Mouse (Mus musculus) adrenal gland, adult (tissue): ENCODE measurements at regions not wholly inside any gene's neighbourhood (a gene's known extent, or its start where the extent isn't known, plus 50 kb on each side); places are given as distances from the start of the nearest gene placed in this dataset.

Experiments
- DNase-seq, 2 experiments: peaks; one replicate each; pipeline ENCODE4 v3.0.0; 2022 to 2023; ENCODE audit warnings: low spot score in 1 of 2; ENCODE audit not compliant: inconsistent age in 2 of 2

GRCm38 (mm10) chr4:110121447-110121846 lies 143.6 kb downstream of the Dmrta2 start:
- no peak for DNase-seq

DNA sequence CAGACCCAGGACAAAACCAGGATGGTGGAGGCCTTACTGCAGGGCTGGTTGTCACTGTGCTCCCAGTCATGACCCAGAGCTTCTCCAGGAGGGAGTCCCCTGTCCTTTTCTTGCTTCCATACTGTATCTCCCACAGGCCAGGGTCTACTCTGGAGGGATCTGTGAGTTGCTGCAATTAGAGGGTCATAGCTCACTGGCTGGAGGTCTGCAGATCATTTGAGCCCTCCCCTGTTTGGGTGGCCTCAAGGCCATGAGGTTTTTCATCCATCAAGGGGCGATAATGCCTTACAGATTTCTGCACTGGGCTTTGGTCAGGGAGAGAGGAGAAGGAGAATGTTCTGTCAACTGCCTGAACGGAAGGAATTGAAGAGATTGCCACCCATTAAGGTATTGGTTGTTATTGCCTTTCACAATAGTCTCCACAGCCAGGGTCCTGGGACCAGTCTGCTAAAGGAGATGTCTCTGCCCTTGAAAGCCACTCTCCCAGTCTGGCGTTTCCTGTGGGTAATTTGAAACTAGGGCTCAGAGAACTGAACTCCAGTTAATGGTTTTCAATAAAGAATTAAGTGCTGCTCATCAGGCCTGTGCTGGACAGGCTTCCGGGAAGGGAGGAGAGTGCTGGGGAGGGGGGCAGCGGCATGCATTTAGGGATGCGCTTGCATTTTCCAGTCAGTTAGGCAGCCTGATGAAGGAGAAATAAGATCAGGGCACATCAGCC lies 147.4 kb downstream of the Dmrta2 start:
- DNase-seq = no peak

DNA sequence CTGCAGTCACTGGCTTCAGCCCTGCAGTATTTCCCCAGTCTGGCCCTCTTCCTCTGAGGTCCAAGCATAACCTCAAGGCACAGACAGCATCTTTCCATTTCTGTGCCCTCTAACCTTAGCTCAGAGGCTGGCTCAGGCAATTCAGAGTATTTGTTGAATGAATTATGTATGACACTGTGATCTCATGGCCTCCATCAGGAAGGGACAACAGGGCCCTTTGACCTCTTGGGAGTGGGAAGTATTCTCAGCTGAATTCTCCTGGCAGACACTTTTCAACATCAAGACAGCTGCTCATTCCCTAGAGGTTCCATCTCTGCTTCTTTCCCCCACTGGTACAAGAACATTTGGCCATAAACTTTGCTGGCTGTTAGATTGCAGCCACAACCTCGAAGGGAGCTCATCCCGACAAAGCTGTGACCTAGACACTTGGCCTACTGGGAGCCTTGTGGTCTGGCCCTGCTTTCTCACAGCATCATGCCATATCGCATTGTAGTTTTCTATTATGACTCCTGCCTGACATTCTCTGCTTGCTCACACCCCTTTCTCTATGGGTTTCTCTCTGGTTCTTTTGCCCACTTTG lies 150.2 kb downstream of the Dmrta2 start:
- no peak for DNase-seq

GRCm38 (mm10) chr4:110128918-110129317 lies 151.1 kb downstream of the Dmrta2 start:
- peak; percentile 43 to 76 for DNase-seq

GRCm38 (mm10) chr4:110129518-110129917 lies 151.7 kb downstream of the Dmrta2 start:
- DNase-seq = peak; percentile 34 to 37

- no peak for DNase-seq
Measured at GRCm38 (mm10) chr4:110132061-110132460, 154.2 kb downstream of the Dmrta2 start.

- peak in 1 of 2 experiments; percentile 26 for DNase-seq
Measured at GRCm38 (mm10) chr4:110134036-110134435, 156.2 kb downstream of the Dmrta2 start.

- DNase-seq = no peak
Measured at GRCm38 (mm10) chr4:110145229-110145628, 167.4 kb downstream of the Dmrta2 start.

DNA sequence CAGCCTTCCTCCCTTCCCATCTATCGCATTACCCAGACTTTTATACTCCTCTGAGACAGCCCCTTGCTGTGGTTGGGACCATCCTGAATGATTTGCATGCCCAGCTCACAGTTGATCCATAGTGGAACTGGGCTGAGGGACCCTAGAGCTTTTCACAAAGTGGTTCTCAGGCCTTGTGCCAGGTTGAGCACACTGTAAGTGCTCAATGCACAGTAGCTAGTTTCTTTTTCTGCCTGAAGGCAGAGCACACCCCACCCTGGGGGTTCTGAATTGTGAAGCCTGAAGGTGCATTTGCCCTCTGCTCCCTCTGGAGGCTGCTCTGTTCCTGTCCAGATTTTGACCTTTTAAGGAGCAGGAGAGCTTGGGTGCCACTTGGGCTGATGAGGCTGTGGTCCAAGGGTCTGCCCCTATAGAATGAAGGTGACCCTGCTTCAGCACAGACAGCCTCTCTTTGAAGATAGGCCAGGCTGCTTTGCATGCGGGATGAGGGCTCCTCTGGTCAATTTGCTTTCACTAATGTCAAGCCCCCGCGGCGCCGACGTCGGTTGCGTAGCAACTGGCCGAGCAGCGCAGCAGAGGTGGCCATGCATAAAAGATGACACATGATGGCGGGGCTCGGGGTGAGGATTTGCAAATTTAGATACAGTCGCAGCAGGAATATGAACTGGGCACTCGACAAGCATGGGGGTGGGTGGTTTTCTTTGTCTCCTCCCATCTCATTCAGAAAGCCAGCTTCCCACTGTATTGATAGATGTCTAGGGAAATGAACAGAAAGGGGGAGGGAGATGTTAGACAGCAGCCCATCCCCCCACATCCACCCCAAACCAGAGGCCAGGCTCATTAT lies 174.5 kb downstream of the Dmrta2 start:
- peak in 1 of 2 experiments; percentile 25 for DNase-seq
